ENCODE assay signal across 8 mouse cellular contexts in genomic region chr6:146887958-146888659, GRCm38 (mm10). TPM values are rescaled to one million over a fixed set of nuclear protein-coding genes. Genes with fewer than 3 reads are reported as not detected.
DNase-seq lines count a peak whose midpoint lies in the region; ATAC-seq and TF ChIP-seq lines count a peak whose summit lies in the region.

Gene Ppfibp1 (plus strand): TSS chr6:146888487.

- peak; percentile 70 for TF ChIP-seq POLR2A in myocyte (IDR thresholded peaks at IDR 0.05; ENCODE audit: insufficient read length, low read depth)

- peak; percentile 90 for ATAC-seq in heart, embryonic 13.5 days (ENCODE audit: extremely low read depth, insufficient number of reproducible peaks, low FRiP score, low TSS enrichment)
- ATAC-seq in liver, embryonic 11.5 days (replicated peaks; ENCODE audit: low FRiP score), result peak; percentile 96

- DNase-seq in CD8-positive naive resting alpha-beta T cell, adult 2 months (ENCODE audit: low read depth in 2 of 2, low spot score in 2 of 2), result peak; percentile 67 to 69
- peak; percentile 80 for DNase-seq in c-Kit-negative CD71-positive TER-119-positive erythroid progenitor cells, embryonic 14.5 days (ENCODE audit: low read depth, low spot score)
- peak; percentile 76 for DNase-seq in fibroblast of lung, adult 2 months (ENCODE audit: low read depth)
- peak; percentile 98 for DNase-seq in kidney, postnatal 10 days
- peak; percentile 93 for DNase-seq in liver, embryonic 11.5 days (ENCODE audit: low spot score)
- DNase-seq in spleen, postnatal 4 days (ENCODE audit: low spot score in 2 of 2), result peak; percentile 89 to 96

- peak within 1 kb of the TSS; percentile 77 for H3K4me3 ChIP-seq in heart, embryonic 13.5 days
- peak within 1 kb of the TSS; percentile 71 for H3K4me3 ChIP-seq in liver, embryonic 11.5 days (ENCODE audit: low read depth, low read length)
- peak within 1 kb of the TSS; percentile 87 for H3K4me3 ChIP-seq in myocyte

- 0 out of 2 replicates have a peak, but pooled peaks cover 5% of the 10 kb centered on the region for H3K36me3 ChIP-seq in heart, embryonic 13.5 days
- no peaks in the 10 kb centered on the region for H3K36me3 ChIP-seq in liver, embryonic 11.5 days (ENCODE audit: control insufficient read depth, insufficient read depth, low read length)
- no peaks in the 10 kb centered on the region for H3K36me3 ChIP-seq in myocyte (ENCODE audit: control insufficient read depth, insufficient read depth)

- under 1% methylated on average over 76 of the region's 80 CpGs for WGBS in heart, embryonic 13.5 days
- under 1% methylated on average over 74 of the region's 80 CpGs for WGBS in liver, embryonic 11.5 days

- no peaks in the 10 kb centered on the region for H3K27me3 ChIP-seq in heart, embryonic 13.5 days (replicated peaks)
- no peaks in the 10 kb centered on the region for H3K27me3 ChIP-seq in liver, embryonic 11.5 days (replicated peaks; ENCODE audit: control insufficient read depth, insufficient read depth, low read length)
- no peaks in the 10 kb centered on the region for H3K27me3 ChIP-seq in myocyte (ENCODE audit: control insufficient read depth, insufficient read depth, insufficient read length)

- peak within 1 kb of the TSS; percentile 74 for H3ac ChIP-seq in myocyte (ENCODE audit: control insufficient read depth, insufficient read length)

- peaks cover 47% of the 10 kb centered on the region for H3K79me2 ChIP-seq in myocyte (ENCODE audit: control insufficient read depth, insufficient read depth)

- no peaks in the 10 kb centered on the region for H3K9me3 ChIP-seq in heart, embryonic 13.5 days
- H3K9me3 ChIP-seq in liver, embryonic 11.5 days (ENCODE audit: control insufficient read depth, low read length), result no peaks in the 10 kb centered on the region

- peak within 1 kb of the TSS; percentile 81 for H3K4me2 ChIP-seq in heart, embryonic 13.5 days
- peak within 1 kb of the TSS; percentile 65 for H3K4me2 ChIP-seq in liver, embryonic 11.5 days
- H3K4me2 ChIP-seq in myocyte (ENCODE audit: low read depth), result peak within 1 kb of the TSS; percentile 78

- peak within 1 kb of the TSS; percentile 89 for H3K27ac ChIP-seq in heart, embryonic 13.5 days (replicated peaks)
- peak within 1 kb of the TSS; percentile 58; the same call in 1 of the 2 replicates for H3K27ac ChIP-seq in liver, embryonic 11.5 days (ENCODE audit: low read depth, low read length)

- peaks cover 61% of the 10 kb centered on the region for H3K4me1 ChIP-seq in heart, embryonic 13.5 days
- H3K4me1 ChIP-seq in liver, embryonic 11.5 days (replicated peaks; ENCODE audit: control insufficient read depth, insufficient read depth, low read length), result peaks cover 16% of the 10 kb centered on the region

- peak within 1 kb of the TSS; percentile 93 for H3K9ac ChIP-seq in heart, embryonic 13.5 days
- peak within 1 kb of the TSS; percentile 80 for H3K9ac ChIP-seq in liver, embryonic 11.5 days (ENCODE audit: low read depth, low read length)

TF ChIP-seq in myocyte, 11 proteins besides CTCF, POLR2A, EP300 and RAD21:
- no peak for TF ChIP-seq MAX (IDR thresholded peaks at IDR 0.05; ENCODE audit: low read depth)
- TF ChIP-seq MYOD1 (IDR thresholded peaks at IDR 0.05; ENCODE audit: control insufficient read depth in 1 of 3, insufficient read length in 2 of 3, low read depth in 2 of 3), result peak in 1 of 3 experiments; percentile 66
- TF ChIP-seq E2F4 (IDR thresholded peaks at IDR 0.05; ENCODE audit: insufficient read depth), result no peak
- peak in 1 of 3 experiments; percentile 21 for TF ChIP-seq MYOG (IDR thresholded peaks at IDR 0.05; ENCODE audit: control insufficient read depth in 1 of 3, insufficient read depth in 1 of 3, insufficient read length in 2 of 3, low read depth in 2 of 3)
- TF ChIP-seq POLR2AphosphoS2 (IDR thresholded peaks at IDR 0.05; ENCODE audit: insufficient read length, low read depth), result peak; percentile 89
- TF ChIP-seq USF1 (IDR thresholded peaks at IDR 0.05; ENCODE audit: low read depth), result peak; percentile 8
- TF ChIP-seq CEBPB (IDR thresholded peaks at IDR 0.05; ENCODE audit: insufficient read depth, poor library complexity, severe bottlenecking), result no peak
- no peak for TF ChIP-seq SRF (IDR thresholded peaks at IDR 0.05; ENCODE audit: control insufficient read depth, insufficient read length, low read depth)
- TF ChIP-seq TCF3 (IDR thresholded peaks at IDR 0.05; ENCODE audit: insufficient read length, low read depth), result peak; percentile 2

RNA-seq across cellular contexts. Expression of gene Ppfibp1, which starts in this region (rescaled TPM):
- 47.0 and 48.6 TPM in 2 replicates for polyA plus RNA-seq in heart, embryonic 13.5 days (2015; fragmentation: Nextera tagmentation; extraction: Ambion mirVana)
- polyA plus RNA-seq in liver, embryonic 11.5 days (2014; fragmentation: Nextera tagmentation; extraction: Ambion mirVana), result 31.1 and 33.1 TPM in 2 replicates
- 79.3 TPM for polyA plus RNA-seq in myocyte (2012; fragmentation: generic; extraction: Trizol)

Comparison
In these comparisons a context has a peak if more than half of its experiments do, and no peak if none do; other contexts are left out.
1. Peak in every context shown above with its lines: DNase-seq, ATAC-seq, H3K4me3 ChIP-seq and H3K27ac ChIP-seq.